Mouse (Mus musculus) layer of hippocampus, adult 9-11 months (tissue): Measurements from ENCODE around the gene Atp2b1.
"Not testable (repeated sequence)": the region's sequence is repeated elsewhere in the genome, so short reads cannot be mapped to it uniquely, and the experiment has no call there.

Experiments used
- DNase-seq: peaks from one replicate; pipeline ENCODE4 v3.0.0; 2022

Atp2b1 gene

DNA sequence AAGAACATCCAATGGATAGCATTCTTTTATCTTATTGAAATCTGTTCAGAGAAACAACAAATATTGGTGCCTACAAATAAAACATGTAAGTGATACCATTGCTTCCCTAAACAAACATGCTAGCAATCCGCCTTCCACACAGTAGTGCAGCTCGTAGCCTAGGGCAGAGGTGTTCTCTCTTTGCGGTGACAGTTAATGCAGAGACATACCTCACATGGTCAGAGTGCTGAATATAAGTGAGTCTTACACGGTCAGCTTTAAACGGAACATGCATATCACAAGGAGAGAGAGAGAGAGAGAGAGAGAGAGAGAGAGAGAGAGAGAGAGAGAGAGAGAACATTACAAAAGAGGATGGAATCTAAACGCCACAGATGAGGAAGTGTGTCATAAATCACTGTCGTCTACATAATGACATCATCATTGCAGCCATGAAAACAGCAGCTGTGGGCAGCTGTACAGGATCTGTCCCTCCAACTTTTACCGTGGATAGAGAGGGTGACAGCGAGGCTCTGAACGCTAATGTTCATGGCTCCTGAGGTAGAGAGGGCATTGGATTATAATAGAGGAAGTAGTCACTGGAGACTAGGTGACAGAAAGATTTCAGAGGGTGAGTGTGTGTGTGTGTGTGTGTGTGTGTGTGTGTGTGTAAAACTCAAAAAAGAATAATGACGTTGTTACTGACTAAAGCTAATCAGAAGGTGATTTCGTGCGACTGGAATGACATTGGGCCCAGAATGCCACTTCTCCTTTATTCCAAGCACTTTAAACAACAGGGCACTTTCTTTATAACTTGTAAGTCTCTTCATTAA lies 52.4 kb downstream of the Atp2b1 start:
- DNase-seq = no peak

DNA sequence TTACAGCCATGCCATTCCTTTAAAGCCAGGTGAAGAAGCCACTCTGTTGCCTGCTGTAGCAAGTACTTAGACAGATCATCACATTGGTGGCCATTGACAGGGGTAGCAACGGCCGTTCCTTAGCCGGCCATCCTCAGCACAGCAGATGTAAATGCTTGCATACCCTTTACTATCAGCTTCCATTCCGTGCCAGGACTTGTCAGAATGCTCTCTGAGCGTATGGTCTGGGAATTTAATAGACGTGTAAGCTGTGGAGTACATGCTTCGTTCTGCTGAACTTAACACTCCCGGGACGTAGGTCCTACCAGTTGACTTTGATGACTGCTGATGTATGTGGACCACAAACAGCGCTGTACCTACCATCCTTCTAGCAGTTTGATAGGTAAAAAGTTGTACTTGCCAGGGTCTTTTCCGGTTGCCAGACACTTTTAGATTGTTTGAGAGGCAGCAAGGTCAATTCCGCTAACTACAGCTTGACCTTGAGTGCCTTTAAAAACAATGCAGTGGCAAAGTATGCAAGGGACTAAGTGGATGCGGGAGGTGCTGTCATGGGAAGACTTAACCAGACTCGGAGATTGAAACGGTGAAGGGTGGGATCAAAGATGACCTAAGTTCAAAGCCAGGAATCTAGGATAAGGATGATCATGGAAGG lies 53.2 kb downstream of the Atp2b1 start:
- no peak for DNase-seq

DNA sequence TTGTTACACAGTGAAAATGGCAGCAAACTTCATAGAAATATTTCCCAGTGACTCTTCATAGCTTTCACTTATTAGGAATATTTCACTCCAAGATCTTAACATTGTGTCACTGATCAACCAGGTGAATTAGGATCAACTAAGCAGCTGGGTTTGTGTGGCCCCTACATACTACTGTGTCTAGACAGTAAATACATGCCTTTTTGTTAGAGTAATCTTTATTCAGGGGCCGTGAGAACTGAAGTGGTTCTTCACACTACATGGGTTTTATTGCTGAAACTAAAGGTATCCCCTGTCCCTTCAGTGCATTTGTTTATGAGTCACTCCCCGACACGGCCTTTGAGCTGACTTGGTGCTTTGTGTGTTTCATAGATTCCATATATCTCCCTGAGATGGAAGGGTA lies 56.7 kb downstream of the Atp2b1 start:
- no peak for DNase-seq

DNA sequence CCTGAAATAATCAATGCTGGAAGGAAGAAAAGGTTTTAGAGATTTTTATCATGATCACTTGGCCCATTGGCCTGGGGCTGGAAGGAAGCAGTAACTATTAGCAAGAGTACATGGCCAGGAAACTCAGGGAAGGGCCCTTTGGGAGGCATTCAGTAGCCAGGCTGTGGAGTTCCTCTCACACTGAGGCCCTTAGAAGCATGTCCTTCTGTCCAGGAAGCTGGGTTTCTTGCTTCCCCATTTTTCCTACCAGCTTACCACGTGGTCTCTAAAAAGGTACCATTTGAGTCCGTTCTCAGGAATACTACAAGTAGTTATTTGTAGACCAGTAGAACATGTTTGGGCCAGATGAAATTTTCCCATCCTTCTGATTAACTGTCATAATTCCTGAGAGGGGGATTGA lies 58.2 kb downstream of the Atp2b1 start:
- DNase-seq = no peak

DNA sequence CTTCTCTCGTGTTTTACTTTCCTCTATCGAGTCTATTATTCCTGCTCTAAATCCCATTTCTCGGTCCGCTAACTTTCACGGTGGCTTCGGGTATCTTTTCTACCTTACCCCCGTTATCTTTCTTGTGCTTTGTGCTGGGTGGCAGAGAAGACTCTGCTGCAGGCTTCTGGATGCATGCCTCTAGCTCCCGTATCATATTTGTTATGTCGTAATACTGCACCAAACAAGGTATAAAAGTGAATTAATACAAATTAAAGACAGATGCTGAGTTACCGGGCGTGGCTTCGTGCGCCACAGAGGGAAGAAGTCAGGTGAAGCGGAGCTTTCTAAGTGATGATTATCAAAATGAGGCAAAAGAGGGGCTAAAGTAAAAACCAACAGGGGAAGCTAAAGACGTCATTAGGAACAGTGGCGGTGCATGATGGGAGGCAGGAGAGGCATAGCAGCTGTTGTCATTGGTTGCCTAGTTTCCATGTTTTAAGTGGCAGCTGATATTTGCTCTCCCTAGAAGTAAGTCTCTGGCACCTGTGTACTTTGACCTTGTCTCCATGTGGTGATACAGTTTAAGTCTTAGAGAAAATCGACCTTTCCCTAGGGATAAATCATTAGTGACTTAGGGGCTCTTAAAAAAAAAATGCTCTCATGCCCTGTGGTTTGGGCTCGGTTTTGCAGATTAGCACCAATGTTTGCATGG lies 58.9 kb downstream of the Atp2b1 start:
- DNase-seq = no peak

DNA sequence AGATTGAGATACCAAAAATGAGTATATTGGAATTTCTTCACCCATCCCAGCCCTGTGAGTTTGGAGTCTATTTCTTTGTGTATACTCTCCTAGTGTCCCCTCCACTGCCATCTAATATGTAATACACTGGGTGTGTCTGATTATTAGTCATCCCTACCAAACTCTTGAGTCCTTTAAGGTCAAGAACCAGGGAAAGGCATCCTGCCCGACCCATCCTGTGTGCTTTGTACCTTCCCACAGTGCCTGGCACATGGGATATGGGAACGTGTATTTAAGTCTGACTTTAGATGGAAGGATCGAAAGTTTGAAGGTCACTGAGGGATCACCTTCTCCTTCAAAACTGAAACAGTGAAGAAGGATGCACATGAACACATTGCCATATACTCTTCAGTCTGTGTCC lies 60.4 kb downstream of the Atp2b1 start:
- no peak for DNase-seq

DNA sequence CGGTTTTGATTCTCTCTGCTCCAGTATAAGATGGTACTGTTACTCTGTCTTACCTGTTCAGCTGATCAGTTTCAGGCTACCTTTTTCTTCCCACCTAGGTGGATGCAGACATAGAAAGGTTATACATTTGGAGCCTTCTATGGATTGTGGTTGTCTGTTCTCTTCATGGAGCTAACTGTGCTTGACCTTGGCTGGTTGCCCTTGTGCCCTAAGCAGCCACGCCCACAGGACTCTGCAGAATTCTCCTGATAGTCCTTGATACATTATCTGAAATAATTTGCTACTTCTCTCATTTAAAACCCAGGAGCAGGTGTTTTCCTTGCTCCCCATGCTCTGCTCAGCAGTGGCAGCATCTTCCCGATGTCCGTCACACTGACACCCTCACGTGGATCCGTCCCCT lies 61.4 kb downstream of the Atp2b1 start:
- no peak for DNase-seq

DNA sequence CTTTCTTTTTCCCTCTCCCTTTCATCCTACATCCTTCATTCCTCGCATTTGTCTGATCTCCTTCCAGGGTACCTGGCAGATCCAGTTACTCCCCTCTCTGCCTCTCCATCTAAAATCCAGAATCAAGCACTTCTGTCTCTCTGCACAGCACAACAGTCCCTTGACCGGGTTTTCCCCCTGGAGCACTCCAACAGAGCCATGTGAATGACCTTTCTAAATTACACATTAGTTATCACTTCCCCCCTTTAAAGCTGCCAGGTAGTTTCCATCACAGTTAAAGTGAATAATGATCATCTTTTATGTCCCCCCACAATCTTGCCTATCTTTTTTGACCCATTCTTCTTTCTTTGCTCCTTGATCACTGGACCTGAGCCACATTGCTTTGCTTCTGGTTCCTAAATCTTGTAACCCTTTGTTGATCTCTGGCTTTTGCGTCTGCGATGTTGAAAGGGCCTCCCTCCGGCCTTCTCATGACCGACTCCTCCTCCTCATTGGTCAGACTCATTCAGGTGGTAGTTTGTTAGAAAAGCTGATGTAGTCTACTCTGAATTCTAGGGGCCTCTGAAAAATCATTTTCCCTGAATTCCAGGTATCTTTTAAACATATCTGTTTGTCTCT lies 62.8 kb downstream of the Atp2b1 start:
- DNase-seq = no peak

DNA sequence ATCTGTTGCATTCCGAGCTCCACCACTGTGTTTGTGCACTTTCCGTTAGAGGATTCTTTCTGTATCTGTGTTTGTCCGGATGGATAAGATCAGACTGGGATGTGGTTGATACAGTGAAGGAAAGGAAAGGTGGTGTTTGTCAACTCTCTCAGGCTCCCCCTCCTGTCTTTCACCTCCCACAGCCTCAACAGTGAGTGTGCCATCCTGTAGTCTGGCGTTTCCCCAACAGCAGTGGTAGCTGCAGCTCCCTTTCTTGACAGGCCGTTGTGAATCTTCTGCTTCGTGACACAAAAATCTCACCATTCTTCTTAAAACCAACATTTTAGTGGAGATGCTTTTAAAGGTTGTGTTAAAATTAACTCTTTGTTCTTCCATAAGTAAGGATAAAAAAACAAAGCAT lies 64.6 kb downstream of the Atp2b1 start:
- no peak for DNase-seq

DNA sequence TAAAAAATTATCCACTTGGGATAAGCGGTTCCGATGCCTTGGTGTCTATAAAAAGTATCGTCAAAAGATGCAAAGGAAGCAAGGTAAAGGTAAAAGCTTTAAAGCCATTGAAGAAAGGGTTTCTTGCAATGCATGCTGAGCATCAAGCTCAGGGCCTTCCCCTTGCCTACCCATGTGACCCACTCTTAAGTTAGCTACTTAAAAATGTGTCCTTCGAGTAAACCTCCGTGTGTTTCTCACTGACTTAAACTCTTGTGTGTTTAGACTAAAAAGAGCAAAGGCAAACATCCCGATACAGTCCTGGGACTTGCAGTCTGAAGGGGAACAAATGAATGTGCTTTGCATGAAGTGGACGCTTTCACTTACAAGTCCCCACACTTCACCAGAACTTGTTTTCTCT lies 65.1 kb downstream of the Atp2b1 start:
- no peak for DNase-seq

DNA sequence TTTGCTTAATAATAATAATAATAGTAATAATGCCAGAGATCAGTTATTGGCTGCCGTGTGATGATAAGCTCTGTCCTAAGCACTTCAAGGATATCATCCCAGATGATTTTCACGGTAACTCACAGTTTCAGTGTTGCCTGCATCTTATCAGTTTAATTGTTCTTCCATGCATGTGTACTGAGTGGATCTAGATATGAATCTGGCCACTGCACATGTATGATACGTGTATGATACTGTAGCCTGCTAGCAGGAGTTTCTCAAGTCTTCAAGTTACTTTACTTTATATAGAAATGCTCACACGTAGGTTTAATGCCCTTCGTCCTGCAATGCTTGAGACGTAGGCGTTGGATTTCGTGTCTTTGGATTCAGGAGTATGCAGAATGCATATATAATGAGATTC lies 65.7 kb downstream of the Atp2b1 start:
- no peak for DNase-seq

DNA sequence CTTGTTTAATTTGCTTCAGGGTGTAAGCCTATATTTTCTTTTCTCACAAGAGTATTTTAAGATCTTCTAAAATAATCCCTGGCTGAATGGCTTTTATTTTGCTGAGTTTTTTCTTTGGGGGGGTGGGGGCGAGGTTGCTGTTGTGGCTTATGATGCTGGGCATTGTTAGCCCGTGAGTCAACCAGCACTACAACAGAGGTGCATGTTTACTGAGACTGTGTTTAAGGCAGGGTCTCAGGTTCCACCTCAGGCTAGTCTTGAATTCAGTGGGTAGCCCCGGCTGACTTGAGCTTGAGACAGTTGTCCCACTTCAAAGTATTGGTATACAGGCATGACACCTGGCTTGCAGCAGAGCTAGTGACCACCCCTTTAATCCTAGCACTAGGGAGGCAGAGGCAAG lies 77.8 kb downstream of the Atp2b1 start:
- no peak for DNase-seq

DNA sequence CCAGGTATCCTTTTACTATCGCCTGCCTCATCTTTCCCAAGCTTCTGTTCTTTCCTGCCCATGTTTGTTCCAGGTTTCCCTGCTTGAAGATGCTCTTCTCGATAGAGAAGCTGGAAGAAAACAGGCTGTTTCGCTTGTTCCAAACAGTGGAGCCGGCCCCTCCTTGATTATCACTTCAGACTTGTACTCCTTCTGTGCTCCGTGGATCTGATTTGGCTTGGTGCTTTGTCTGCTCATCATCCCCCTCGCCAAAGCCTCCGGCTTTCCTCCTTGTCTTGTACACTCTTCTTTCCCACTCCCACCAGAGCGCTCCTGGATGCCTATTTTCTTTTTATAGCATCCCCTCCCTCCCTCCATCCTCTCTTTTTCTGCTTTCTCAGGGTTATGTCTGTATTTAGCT lies 79.0 kb downstream of the Atp2b1 start:
- no peak for DNase-seq

DNA sequence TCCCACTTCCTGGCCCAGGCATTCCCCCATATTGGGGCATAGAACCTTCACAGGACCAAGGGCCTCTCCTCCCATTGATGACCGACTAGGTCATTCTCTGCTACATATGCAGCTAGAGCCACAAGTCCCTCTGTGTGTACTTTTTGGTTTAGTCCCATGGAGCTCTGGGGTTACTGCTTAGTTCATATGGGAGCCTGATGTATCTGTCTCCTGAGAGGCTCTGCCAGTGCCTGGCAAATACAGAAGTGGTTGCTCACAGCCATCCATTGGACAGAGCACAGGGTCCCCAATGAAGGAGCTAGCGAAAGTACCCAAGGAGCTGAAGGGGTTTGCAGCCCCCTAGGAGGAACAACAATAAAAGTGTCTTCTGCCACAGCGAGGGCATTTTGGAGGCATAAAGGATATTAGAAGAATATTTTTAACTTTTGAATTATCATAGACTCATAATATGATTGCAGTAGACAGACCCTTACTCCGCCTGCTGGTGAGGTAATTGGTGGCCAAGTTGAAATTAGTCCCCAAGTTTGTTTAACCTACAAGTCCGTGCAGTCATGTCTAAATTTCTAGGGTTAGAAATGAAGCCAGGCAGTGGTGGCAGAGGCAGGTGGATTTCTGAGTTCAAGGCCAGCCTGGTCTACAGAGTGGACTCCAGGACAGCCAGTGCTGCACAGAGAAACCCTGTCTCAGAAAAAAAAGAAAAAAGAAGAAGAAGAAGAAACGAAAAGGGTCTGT lies 81.0 kb downstream of the Atp2b1 start:
- not testable (repeated sequence) for DNase-seq

DNA sequence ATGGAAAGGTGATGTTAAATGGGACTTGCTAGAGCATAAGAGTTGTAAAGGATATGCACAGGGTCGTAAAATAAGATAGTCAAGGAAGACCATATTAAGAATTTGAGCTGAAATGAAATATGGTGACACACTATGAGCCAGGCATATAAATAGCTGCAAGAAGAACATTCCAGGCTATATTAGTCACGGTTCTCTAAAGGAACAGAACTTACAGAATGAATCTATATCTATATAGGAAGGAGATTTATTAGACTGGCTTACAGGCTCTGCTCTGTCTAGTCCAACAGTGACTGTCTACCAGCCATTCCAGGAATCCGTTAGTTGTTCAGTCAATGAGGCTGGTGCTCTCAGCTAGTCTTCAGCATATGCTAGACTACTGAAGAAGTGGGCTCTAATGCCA lies 90.7 kb downstream of the Atp2b1 start:
- DNase-seq = no peak

DNA sequence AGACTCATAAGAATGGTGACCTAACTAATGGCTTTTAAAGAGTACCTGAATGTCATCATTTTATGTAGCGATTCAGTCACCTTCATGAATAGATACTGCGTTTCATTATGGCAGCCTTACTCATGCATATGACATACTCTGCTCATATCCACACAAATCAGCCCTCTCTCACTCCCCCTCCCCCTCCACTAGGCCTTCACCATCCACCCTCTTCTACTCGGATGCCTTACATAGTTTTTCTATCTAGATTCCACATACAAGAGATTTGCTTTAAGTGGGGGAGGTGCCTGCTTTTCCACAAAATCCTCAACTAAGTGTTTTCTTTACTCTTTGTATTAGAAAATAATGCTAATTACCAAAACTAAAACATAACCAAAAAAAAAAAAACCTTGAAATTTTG lies 96.9 kb downstream of the Atp2b1 start:
- DNase-seq = no peak

DNA sequence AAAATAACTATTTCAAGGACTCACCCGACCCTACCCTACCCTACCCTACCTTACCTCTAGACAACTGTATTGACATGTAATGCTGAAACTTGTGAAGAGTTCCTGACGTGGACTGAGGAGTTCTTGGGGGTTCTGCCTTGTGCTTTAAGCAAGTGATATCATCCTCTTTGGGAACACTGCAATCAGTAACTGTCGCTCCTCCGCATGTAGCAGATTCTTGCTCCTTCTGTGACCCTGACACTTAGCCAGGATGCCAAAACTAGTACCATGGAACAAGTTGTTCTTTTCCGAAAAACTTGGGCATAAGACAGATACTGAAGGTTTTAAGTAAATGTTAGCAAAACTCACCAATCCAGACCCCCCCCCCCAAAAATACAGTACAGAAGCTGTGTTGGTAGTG lies 97.9 kb downstream of the Atp2b1 start:
- DNase-seq = no peak

DNA sequence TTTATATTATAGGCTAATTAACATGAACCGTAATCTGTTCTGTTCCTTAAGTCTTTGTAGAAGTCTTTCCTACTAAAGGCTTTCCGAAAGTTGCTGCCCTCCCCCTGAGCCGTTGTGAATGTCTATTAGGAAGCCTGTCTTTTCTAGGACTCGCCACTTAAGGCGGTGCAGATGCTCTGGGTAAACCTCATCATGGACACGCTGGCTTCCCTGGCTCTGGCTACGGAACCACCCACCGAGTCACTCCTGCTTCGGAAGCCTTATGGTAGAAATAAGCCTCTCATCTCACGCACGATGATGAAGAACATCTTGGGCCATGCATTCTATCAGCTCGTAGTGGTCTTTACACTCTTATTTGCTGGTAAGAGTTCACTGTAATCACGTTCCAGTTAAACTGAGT lies 100.5 kb downstream of the Atp2b1 start:
- peak; percentile 41 for DNase-seq

DNA sequence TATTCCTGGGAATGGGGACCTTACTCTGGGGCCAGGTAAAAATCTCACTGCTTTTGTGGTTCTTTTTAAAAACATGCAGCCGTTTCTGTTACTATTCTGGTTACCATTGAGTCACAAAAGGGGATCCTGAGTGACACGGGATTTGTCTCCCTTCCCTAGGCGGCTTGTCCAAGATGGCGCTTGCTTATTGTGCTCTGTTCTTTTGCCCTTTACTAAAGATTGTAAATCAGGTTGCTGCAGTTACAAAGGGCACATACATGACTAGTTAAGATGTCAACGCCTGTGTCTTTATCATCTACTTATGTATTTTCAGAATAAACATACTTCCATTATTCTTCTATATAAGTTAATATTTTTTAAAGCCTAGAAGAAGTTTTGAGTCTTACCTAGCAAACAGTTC lies 102.8 kb downstream of the Atp2b1 start:
- DNase-seq = no peak

DNA sequence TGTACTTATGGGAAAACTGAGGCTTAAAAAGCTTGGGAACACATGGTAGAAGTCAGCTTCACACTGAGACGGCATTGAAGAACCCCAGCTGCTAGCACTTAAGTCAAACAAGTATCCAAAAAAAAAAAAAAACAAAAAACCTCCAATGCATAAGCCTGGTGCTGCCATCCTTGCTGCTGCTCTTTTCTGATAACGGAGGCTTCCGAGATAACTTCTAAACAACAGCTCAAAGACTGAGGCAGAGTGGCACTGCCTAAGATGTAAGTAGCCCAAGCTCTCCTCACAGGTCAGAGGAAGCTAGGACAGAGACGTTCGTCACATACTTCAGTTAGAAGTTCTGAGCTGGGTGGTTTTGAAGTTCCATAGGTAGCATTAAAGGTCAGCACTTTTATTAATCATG lies 113.3 kb downstream of the Atp2b1 start:
- no peak for DNase-seq

DNA sequence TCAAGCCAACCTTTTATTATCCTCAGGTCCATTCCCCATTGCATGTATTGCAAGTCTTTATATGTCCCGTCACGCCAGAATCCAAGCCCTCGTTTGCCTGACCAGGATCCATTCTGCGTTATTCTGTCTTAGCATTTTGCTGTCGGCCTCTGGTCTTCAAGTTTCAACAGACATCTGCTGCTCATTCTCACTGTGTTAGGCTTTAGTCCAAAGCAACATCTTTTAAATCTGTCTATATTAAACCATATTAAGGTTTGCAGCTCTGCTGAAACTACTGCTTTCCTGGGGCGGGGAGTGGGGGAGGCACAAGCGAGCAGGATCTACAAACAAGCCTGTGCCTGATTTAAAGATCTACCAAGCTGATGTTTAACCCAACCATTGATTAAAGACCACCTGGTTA lies 115.6 kb downstream of the Atp2b1 start:
- peak; percentile 37 for DNase-seq

DNA sequence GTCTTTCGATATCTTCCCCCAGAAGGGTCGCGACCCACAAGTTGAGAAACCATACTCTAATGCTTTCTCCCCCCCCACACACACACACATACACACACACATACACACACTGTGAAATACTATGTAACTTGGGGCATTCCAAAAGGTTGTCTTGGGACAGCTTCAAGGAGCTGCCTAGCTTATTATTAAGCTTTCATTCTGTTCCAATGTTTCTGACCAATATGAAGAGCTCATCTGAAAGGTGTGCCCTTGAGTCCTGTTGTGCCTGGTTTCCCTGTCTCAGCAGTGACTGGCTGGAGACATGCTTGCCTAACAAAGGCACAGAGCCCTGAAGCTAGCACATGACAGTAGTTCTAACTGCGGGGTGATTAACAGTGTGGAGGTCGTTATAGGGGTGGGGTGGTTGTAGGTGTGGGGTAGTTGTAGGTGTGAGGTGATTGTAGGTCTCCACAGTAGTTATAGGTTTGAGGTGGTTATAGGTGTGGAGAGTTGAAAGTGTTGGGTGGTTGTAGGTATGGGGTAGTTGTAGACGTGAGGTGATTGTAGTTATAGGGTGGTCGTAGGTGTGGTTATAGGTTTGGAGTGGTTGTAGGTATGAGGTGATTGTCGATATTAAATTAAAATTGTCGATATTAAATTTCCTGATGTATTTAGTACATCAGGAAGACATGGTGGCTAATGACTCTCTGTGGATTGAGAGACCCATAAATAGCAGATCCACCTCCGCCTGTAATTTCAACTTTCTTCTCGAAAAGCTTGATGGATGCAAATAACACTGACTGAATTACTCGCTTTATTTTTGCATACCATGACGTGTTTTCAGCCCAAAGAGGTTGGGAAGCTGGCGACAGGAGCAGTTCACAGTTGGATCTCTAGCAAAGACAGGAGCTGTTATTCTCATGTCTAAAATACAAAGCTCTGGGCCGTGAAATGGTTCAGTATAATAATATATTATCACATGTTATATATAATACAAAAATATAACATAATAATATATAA lies 119.9 kb downstream of the Atp2b1 start:
- DNase-seq = no peak
